21 mouse cellular contexts compared by ENCODE assay signal in the genomic region with DNA sequence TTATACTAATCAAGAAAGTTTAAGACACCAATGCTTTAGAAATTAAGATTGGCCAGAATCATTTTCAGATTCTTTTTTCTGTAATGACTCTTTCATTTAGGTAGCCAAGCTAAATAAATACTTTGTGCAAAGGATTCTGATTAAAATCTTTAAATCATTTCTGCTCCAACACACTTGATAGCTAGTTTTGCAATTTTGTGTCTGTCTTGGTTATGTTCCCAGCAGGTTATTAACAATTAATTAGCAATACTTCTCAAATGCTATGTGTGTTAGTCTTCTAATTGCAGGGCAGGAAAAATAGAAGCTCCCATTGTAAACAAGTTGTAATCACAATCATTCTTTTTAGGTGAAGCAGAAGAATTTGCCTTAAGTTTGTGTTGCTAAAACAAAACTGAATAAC.
"Had no signal": no experiment of that assay in that cellular context is flagged by ENCODE, and none has a peak within 500 bp of the region (broad histone marks: within the 10 kb centered on the region; RNA-seq: fewer than 3 reads in every experiment).

No protein-coding gene starts in this region.

- ATAC-seq: forebrain, embryonic 13.5 days; forebrain, embryonic 14.5 days; forebrain, embryonic 15.5 days; forebrain, embryonic 16.5 days; forebrain, postnatal 0 days had no signal

- DNase-seq: cerebellum, adult 8-10 months; cerebellum, adult 9-10 months; cerebellum, adult 9-11 months; cerebellum, postnatal 10 days; cerebellum, postnatal 14 days; cerebellum, postnatal 25 days; cerebellum, postnatal 36 days; embryo, embryonic 11 days; forebrain, postnatal 0 days; gastrocnemius, adult 2 months; gastrocnemius, postnatal 10 days; gastrocnemius, postnatal 14 days; gastrocnemius, postnatal 25 days; gastrocnemius, postnatal 36 days; heart, adult 11 months; heart, adult 18-20 months; heart, adult 2 months had no signal
